Mouse (Mus musculus): Measurements from ENCODE around the gene Lemd2. TPM values are rescaled to one million over a fixed set of nuclear protein-coding genes. Genes with fewer than 3 reads are reported as not detected.
"Not testable (repeated sequence)": the region's sequence is repeated elsewhere in the genome, so short reads cannot be mapped to it uniquely, and the experiment has no call there.

Lemd2 gene
- total RNA-seq (2021): 49.6 and 54.7 TPM in 2 replicates
- long read RNA-seq, experiment 1, transcript Lemd2-201 (9 exons, 2,627 nt): major isoform, 122 of 153 reads
- long read RNA-seq, experiment 1, partial matches to known transcripts: 6 of 153 reads
- long read RNA-seq, experiment 1, other reads (novel, unspliced or antisense): 24 of 153 reads
- long read RNA-seq, experiment 2, transcript Lemd2-201 (9 exons, 2,627 nt): major isoform, 86 of 98 reads
- long read RNA-seq, experiment 2, partial matches to known transcripts: 1 of 98 reads
- long read RNA-seq, experiment 2, other reads (novel, unspliced or antisense): 10 of 98 reads

GRCm38 (mm10) chr17:27204075-27204909 is at the start of gene Lemd2:
Gene Lemd2 (minus strand): TSS chr17:27204469.
- peak; percentile 98 for DNase-seq

GRCm38 (mm10) chr17:27251150-27251549 is 46.9 kb upstream of the Lemd2 start:
- no peak for DNase-seq

- DNase-seq: peak; percentile 65
Measured at GRCm38 (mm10) chr17:27250461-27250860, 46.2 kb upstream of the Lemd2 start.

GRCm38 (mm10) chr17:27249073-27249472 is 44.8 kb upstream of the Lemd2 start:
- no peak for DNase-seq

- peak; percentile 31 for DNase-seq
Measured at GRCm38 (mm10) chr17:27247680-27248386, 43.6 kb upstream of the Lemd2 start.

- no peak for DNase-seq
Measured at GRCm38 (mm10) chr17:27245851-27246381, 41.6 kb upstream of the Lemd2 start.

GRCm38 (mm10) chr17:27244912-27245311 is 40.6 kb upstream of the Lemd2 start:
- DNase-seq: no peak

- DNase-seq: peak; percentile 86
Measured at GRCm38 (mm10) chr17:27242194-27243189, 38.2 kb upstream of the Lemd2 start.

- DNase-seq: peak; percentile 71
Measured at GRCm38 (mm10) chr17:27240556-27241457, 36.5 kb upstream of the Lemd2 start.

- DNase-seq: no peak
Measured at GRCm38 (mm10) chr17:27239941-27240340, 35.7 kb upstream of the Lemd2 start.

- no peak for DNase-seq
Measured at GRCm38 (mm10) chr17:27238637-27239036, 34.4 kb upstream of the Lemd2 start.

- peak; percentile 57 for DNase-seq
Measured at GRCm38 (mm10) chr17:27237731-27238130, 33.5 kb upstream of the Lemd2 start.

- no peak for DNase-seq
Measured at GRCm38 (mm10) chr17:27233298-27233697, 29.0 kb upstream of the Lemd2 start.

- no peak for DNase-seq
Measured at GRCm38 (mm10) chr17:27232176-27232575, 27.9 kb upstream of the Lemd2 start.

- not testable (repeated sequence) for DNase-seq
Measured at GRCm38 (mm10) chr17:27231586-27231985, 27.3 kb upstream of the Lemd2 start.

- no peak for DNase-seq
Measured at GRCm38 (mm10) chr17:27231146-27231503, 26.9 kb upstream of the Lemd2 start.

GRCm38 (mm10) chr17:27230455-27231145 is 26.3 kb upstream of the Lemd2 start:
- no peak for DNase-seq

- DNase-seq: no peak
Measured at GRCm38 (mm10) chr17:27229710-27230454, 25.6 kb upstream of the Lemd2 start.

Data from adrenal gland, postnatal 14 days (tissue).